Mouse (Mus musculus) liver, embryonic 14.5 days (tissue): ENCODE results near the gene Rhox10. TPM values are rescaled to one million over a fixed set of nuclear protein-coding genes. Genes with fewer than 3 reads are reported as not detected.
A peak's percentile ranks its signal among the peaks of the same experiment; 100 is the strongest.

ENCODE experiments used
- ATAC-seq: fragments of 200-750 bp; cut with Nextera tagmentation; 2 replicates; pipeline ENCODE4 v1.8.0; 2017; ENCODE audit warnings: moderate number of reproducible peaks, mild to moderate bottlenecking, moderate library complexity; ENCODE audit not compliant: insufficient read depth
- DNase-seq, 3 experiments: peaks; one replicate each; pipeline ENCODE4 v3.0.0-alpha.2; 2012 to 2013; ENCODE audit warnings: low read depth in 3 of 3, low spot score in 3 of 3
- H3K27ac ChIP-seq: fragments of 300-500 bp; sonication (generic); 2 replicates; pipeline ENCODE4 v1.5.1; 2014; ENCODE audit warnings: moderate library complexity, mild to moderate bottlenecking, control low read depth, inconsistent platforms
- H3K27me3 ChIP-seq: fragments of 300-500 bp; sonication (generic); 2 replicates; pipeline ENCODE4 v1.6.1; 2014; ENCODE audit warnings: mild to moderate bottlenecking, low read length, moderate library complexity; ENCODE audit not compliant: control insufficient read depth, insufficient read depth
- H3K36me3 ChIP-seq: fragments of 300-500 bp; sonication (generic); replicated peaks from 2 replicates; pipeline ENCODE4 v1.6.1; 2014; ENCODE audit warnings: low read depth; ENCODE audit not compliant: control insufficient read depth, insufficient read depth
- H3K4me1 ChIP-seq, 2 experiments: fragments of 200-500 bp in 1 of 2; fragments of 300-500 bp in 1 of 2; sonication (generic) in 1 of 2; replicated peaks; 2 replicates each; pipeline ENCODE4 v1.6.1; 2012 to 2014; ENCODE audit warnings: antibody characterized with exemption in 1 of 2, inconsistent platforms in 1 of 2, low read length in 1 of 2; ENCODE audit not compliant: control insufficient read depth in 2 of 2, insufficient read depth in 2 of 2
- H3K4me2 ChIP-seq: fragments of 300-500 bp; sonication (generic); 2 replicates; pipeline ENCODE4 v1.6.1; 2014; ENCODE audit warnings: low read depth, mild to moderate bottlenecking, control low read depth, moderate library complexity
- H3K4me3 ChIP-seq, 2 experiments: fragments of 200-500 bp in 1 of 2; fragments of 300-500 bp in 1 of 2; sonication (generic) in 1 of 2; 2 replicates each; pipeline ENCODE4 v1.5.1; 2012 to 2014; ENCODE audit warnings: low read depth in 2 of 2, low read length in 2 of 2, mild to moderate bottlenecking in 2 of 2, control low read depth in 1 of 2, inconsistent platforms in 1 of 2, moderate library complexity in 1 of 2; ENCODE audit not compliant: insufficient read depth in 1 of 2
- H3K9ac ChIP-seq: fragments of 300-500 bp; sonication (generic); replicated peaks from 2 replicates; pipeline ENCODE4 v1.6.1; 2014; ENCODE audit warnings: mild to moderate bottlenecking, control low read depth, moderate library complexity
- H3K9me3 ChIP-seq: fragments of 300-500 bp; sonication (generic); 2 replicates; pipeline ENCODE4 v1.6.1; 2016; ENCODE audit warnings: low read length, mixed read lengths; ENCODE audit not compliant: control insufficient read depth
- CTCF ChIP-seq: IDR thresholded peaks from 2 replicates; pipeline ENCODE4 v1.5.1; 2016; ENCODE audit warnings: antibody characterized with exemption, low read depth, control low read depth
- EP300 ChIP-seq: IDR thresholded peaks from 2 replicates; pipeline ENCODE4 v1.6.1; 2016; ENCODE audit warnings: antibody characterized with exemption, low read depth
- WGBS: fragments of 180-500 bp; shearing (Covaris S2); extraction: QIAGEN DNeasy Blood & Tissue Kit; methylation state at CpG from one replicate; pipeline ENCODE4 v1.1.7; 2014; ENCODE audit not compliant: insufficient replicate concordance; 5-methylcytosine and 5-hydroxymethylcytosine counted together
- polyA plus RNA-seq, 2 experiments: library from polyadenylated mRNA; depleted of rRNA in 1 of 2; stranded (reverse) in 1 of 2; unstranded in 1 of 2; fragments of >200 nt; fragmentation: Nextera tagmentation in 1 of 2; extraction: Ambion mirVana in 1 of 2; gene quantifications; 2 replicates each; pipeline versions ENCODE4 v1.2.1 to v1.2.3; 2012 to 2014

Rhox10 gene
- polyA plus RNA-seq, 2 experiments = not detected

DNA sequence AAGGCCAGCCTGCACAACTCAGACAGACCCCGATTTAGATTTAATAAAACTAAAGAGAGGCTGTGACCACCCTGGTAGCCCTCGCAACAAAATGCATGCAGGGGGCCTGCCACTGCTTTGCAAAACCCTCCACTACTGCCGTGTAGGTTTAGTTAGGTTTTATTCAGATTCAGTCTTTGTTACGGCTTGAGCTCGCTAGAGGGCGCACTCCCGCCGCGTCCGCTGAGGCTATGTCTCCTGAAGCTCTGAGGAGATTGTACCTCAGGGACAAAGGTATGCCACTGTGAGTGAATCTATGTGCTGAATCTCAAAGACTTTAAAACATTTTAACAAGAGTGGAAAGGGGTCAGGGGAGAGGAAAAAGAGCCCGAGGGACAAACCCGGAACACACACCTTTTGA is 18.0 kb downstream of the Rhox10 start:
- peak; percentile 66 for TF ChIP-seq CTCF
- TF ChIP-seq EP300 = no peak
- Histone ChIP-seq H3K4me3 (no peak overlapping the region), H3K27me3 (no peaks in the 10 kb centered on the region), H3K36me3 (no peaks in the 10 kb centered on the region), H3K4me1 (no peaks in the 10 kb centered on the region), H3K4me2 (no peak overlapping the region), H3K27ac (no peak overlapping the region), H3K9me3 (no peaks in the 10 kb centered on the region), H3K9ac (no peak overlapping the region)
- WGBS = 11% methylated on average over 12 of the region's 12 CpGs
- no peak for DNase-seq
- ATAC-seq = no peak

DNA sequence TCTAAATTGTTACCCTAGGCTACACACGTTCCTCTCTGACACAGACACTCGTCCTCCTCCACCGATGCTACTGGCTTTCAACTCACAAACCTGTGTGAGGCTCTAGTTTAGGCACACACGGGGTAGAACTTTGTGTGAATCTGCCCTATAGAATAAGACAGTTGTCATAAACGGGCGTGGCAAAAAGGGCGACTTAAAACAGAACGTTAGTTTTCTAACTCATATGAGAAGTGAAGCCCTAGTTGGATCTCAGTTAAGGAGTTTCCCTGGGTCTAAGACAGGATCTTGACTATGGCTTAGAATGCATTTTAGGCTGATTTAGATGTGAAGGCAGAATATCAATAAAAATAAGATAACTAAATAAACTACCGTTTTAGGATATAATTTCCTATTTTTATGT is 18.8 kb downstream of the Rhox10 start, which contains the start of gene Rhox11:
TSS of gene Rhox11 (minus strand) at position 101 of the 400 bp plus-strand sequence.
- no peak within 1 kb of the TSS for H3K4me2 ChIP-seq
- no peak within 1 kb of the TSS for H3K4me3 ChIP-seq
- H3K27ac ChIP-seq = no peak within 1 kb of the TSS
- no peak within 1 kb of the TSS for H3K9ac ChIP-seq
- H3K27me3 ChIP-seq = no peaks in the 10 kb centered on the region
- H3K4me1 ChIP-seq = no peaks in the 10 kb centered on the region
- DNase-seq (no peak), ATAC-seq (no peak)
- H3K9me3 ChIP-seq = no peaks in the 10 kb centered on the region
- H3K36me3 ChIP-seq = no peaks in the 10 kb centered on the region
- TF ChIP-seq EP300 (no peak), CTCF (no peak)
- 68% methylated on average over 9 of the region's 9 CpGs for WGBS

DNA sequence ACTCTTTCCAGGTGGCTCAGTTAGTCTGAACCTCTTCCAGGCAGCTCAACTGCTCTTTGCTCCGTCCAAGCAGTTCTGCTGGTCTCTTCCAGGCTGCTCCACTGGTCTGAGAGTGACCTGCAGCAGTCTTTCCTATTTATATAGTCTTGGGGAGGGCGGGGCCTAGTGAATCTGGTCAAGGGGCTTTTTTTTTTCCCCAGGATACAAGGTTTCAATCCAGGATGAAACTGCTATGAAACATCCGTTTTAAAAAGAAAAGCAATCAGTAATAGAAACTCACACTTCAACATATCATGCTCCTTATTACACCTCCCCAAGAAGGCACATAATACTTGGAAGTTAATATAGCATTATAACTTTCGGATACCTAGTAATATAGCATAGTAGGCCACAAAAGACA is 44.5 kb downstream of the Rhox10 start, which contains the start of gene Rhox12:
TSS of gene Rhox12 (minus strand) at position 101 of the 400 bp plus-strand sequence.
- Histone ChIP-seq H3K9me3 (no peaks in the 10 kb centered on the region), H3K4me2 (no peak within 1 kb of the TSS), H3K4me3 (no peak within 1 kb of the TSS), H3K27ac (no peak within 1 kb of the TSS), H3K9ac (no peak within 1 kb of the TSS), H3K4me1 (no peaks in the 10 kb centered on the region), H3K27me3 (no peaks in the 10 kb centered on the region), H3K36me3 (no peaks in the 10 kb centered on the region)
- TF ChIP-seq CTCF (no peak), EP300 (no peak)
- WGBS = 51% methylated on average over 4 of the region's 4 CpGs
- ATAC-seq (no peak), DNase-seq (no peak)

DNA sequence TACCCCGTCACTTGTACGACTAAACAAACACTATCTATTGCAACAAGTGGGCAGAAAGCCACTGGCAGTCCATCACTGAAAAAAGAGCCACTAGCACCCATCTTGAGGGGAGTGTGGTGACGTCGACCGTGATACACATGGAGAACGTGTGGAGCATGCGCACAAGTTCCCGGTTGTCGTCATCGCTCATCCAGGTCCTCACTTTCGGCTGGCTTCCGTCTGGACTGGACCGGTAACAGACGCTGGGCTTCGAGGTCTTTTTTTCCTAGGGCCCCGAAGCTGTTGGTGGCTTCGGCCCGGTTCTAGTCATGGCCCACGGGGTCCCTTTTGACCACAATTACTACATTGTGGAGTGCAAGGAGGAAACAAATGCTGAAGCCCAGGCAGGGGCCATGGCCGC is 54.7 kb downstream of the Rhox10 start, which contains the start of gene Rhox13:
TSS of gene Rhox13 (plus strand) at position 238 of the 400 bp plus-strand sequence.
- no peak within 1 kb of the TSS for H3K4me2 ChIP-seq
- no peak for DNase-seq
- H3K27ac ChIP-seq = no peak within 1 kb of the TSS
- no peak for ATAC-seq
- no peak for TF ChIP-seq CTCF
- no peak for TF ChIP-seq EP300
- no peak within 1 kb of the TSS for H3K4me3 ChIP-seq
- no peaks in the 10 kb centered on the region for H3K27me3 ChIP-seq
- 83% methylated on average over 20 of the region's 20 CpGs for WGBS
- no peak within 1 kb of the TSS for H3K9ac ChIP-seq
- H3K4me1 ChIP-seq = no peaks in the 10 kb centered on the region
- no peaks in the 10 kb centered on the region for H3K36me3 ChIP-seq
- no peaks in the 10 kb centered on the region for H3K9me3 ChIP-seq

Other genes starting within 250 kb of the Rhox10 start
- not detected in 2 replicates for gene Rhox6, start 239.6 kb upstream of the Rhox10 start, polyA plus RNA-seq (2012; rRNA removed)
- not detected in 2 replicates for gene Rhox6, start 239.6 kb upstream of the Rhox10 start, polyA plus RNA-seq (2014; fragmentation: Nextera tagmentation; extraction: Ambion mirVana)
- not detected in 2 replicates for gene Rhox7a, start 234.8 kb upstream of the Rhox10 start, polyA plus RNA-seq (2012; rRNA removed)
- gene Rhox7a, start 234.8 kb upstream of the Rhox10 start, polyA plus RNA-seq (2014; fragmentation: Nextera tagmentation; extraction: Ambion mirVana) = not detected in 2 replicates
- not detected in 2 replicates for gene Rhox8, start 187.5 kb upstream of the Rhox10 start, polyA plus RNA-seq (2012; rRNA removed)
- gene Rhox8, start 187.5 kb upstream of the Rhox10 start, polyA plus RNA-seq (2014; fragmentation: Nextera tagmentation; extraction: Ambion mirVana) = not detected in 2 replicates
- not detected in 2 replicates for gene Rhox7b, start 169.2 kb upstream of the Rhox10 start, polyA plus RNA-seq (2012; rRNA removed)
- gene Rhox7b, start 169.2 kb upstream of the Rhox10 start, polyA plus RNA-seq (2014; fragmentation: Nextera tagmentation; extraction: Ambion mirVana) = not detected in 2 replicates
- gene Rhox9, start 164.7 kb upstream of the Rhox10 start, polyA plus RNA-seq (2012; rRNA removed) = not detected in 2 replicates
- gene Rhox9, start 164.7 kb upstream of the Rhox10 start, polyA plus RNA-seq (2014; fragmentation: Nextera tagmentation; extraction: Ambion mirVana) = not detected in 2 replicates
- not detected in 2 replicates for gene Btg1-ps1, start 47.7 kb upstream of the Rhox10 start, polyA plus RNA-seq (2012; rRNA removed)
- not detected in 2 replicates for gene Btg1-ps1, start 47.7 kb upstream of the Rhox10 start, polyA plus RNA-seq (2014; fragmentation: Nextera tagmentation; extraction: Ambion mirVana)
- gene Btg1-ps2, start 23.4 kb upstream of the Rhox10 start, polyA plus RNA-seq (2012; rRNA removed) = not detected in 2 replicates
- gene Btg1-ps2, start 23.4 kb upstream of the Rhox10 start, polyA plus RNA-seq (2014; fragmentation: Nextera tagmentation; extraction: Ambion mirVana) = not detected in 2 replicates
- gene Rhox11, start 18.7 kb downstream of the Rhox10 start, polyA plus RNA-seq (2012; rRNA removed) = not detected in 2 replicates
- gene Rhox11, start 18.7 kb downstream of the Rhox10 start, polyA plus RNA-seq (2014; fragmentation: Nextera tagmentation; extraction: Ambion mirVana) = not detected in 2 replicates
- not detected in 2 replicates for gene Rhox12, start 44.4 kb downstream of the Rhox10 start, polyA plus RNA-seq (2012; rRNA removed)
- gene Rhox12, start 44.4 kb downstream of the Rhox10 start, polyA plus RNA-seq (2014; fragmentation: Nextera tagmentation; extraction: Ambion mirVana) = not detected in 2 replicates
- not detected in 2 replicates for gene Rhox13, start 54.7 kb downstream of the Rhox10 start, polyA plus RNA-seq (2012; rRNA removed)
- not detected in 2 replicates for gene Rhox13, start 54.7 kb downstream of the Rhox10 start, polyA plus RNA-seq (2014; fragmentation: Nextera tagmentation; extraction: Ambion mirVana)
- gene Zbtb33, start 123.3 kb downstream of the Rhox10 start, polyA plus RNA-seq (2012; rRNA removed) = 1.5 and 2.6 TPM in 2 replicates
- gene Zbtb33, start 123.3 kb downstream of the Rhox10 start, polyA plus RNA-seq (2014; fragmentation: Nextera tagmentation; extraction: Ambion mirVana) = 1.2 and 1.3 TPM in 2 replicates
- gene Tmem255a, start 186.0 kb downstream of the Rhox10 start, polyA plus RNA-seq (2012; rRNA removed) = 0.41 and 0.44 TPM in 2 replicates
- gene Tmem255a, start 186.0 kb downstream of the Rhox10 start, polyA plus RNA-seq (2014; fragmentation: Nextera tagmentation; extraction: Ambion mirVana) = 1.4 TPM in 2 replicates
- not detected in 2 replicates for gene Atp1b4, start 249.7 kb downstream of the Rhox10 start, polyA plus RNA-seq (2012; rRNA removed)
- gene Atp1b4, start 249.7 kb downstream of the Rhox10 start, polyA plus RNA-seq (2014; fragmentation: Nextera tagmentation; extraction: Ambion mirVana) = not detected in 2 replicates